Mouse (Mus musculus): Measurements from ENCODE around the gene 4833420G17Rik. TPM values are rescaled to one million over a fixed set of nuclear protein-coding genes. Genes with fewer than 3 reads are reported as not detected.

Gene 4833420G17Rik
- polyA plus RNA-seq (2017; shearing (Covaris generic)) = 100 to 1,000 TPM in 1 of 2 experiments, 10 to 100 TPM in 1; 84.9 to 115 TPM

GRCm38 (mm10) chr13:119462596-119463560, at the start of gene 4833420G17Rik:
Gene 4833420G17Rik, plus strand, starts transcription at chr13:119462768.

GRCm38 (mm10) chr13:119487880-119488580, 25.5 kb downstream of the 4833420G17Rik start, which contains the start of the genes Tmem267 and 3110070M22Rik:
Gene Tmem267, plus strand, starts transcription at chr13:119488039.
Gene 3110070M22Rik, minus strand, starts transcription at chr13:119488383.

Other genes starting within 250 kb of the 4833420G17Rik start
- 10 to 100 TPM in 1 of 2 experiments, 1 to 10 TPM in 1; 8.7 to 10.6 TPM for gene Paip1, start 34.2 kb upstream of the 4833420G17Rik start, polyA plus RNA-seq (2017; shearing (Covaris generic))
- gene Tmem267, start 25.3 kb downstream of the 4833420G17Rik start, polyA plus RNA-seq (2017; shearing (Covaris generic)) = 1 to 10 TPM in 1 of 2 experiments, under 1 TPM in 1; 0.54 to 3.1 TPM
- gene 3110070M22Rik, start 25.6 kb downstream of the 4833420G17Rik start, polyA plus RNA-seq (2017; shearing (Covaris generic)) = under 1 TPM in 1 of 2 experiments, not detected in 1; 0.55 TPM
- under 1 TPM; 0.08 to 0.12 TPM for gene Ccl28, start 161.1 kb downstream of the 4833420G17Rik start, polyA plus RNA-seq (2017; shearing (Covaris generic))
- 10 to 100 TPM; 17.9 to 34.1 TPM for gene Hmgcs1, start 227.6 kb downstream of the 4833420G17Rik start, polyA plus RNA-seq (2017; shearing (Covaris generic))

Measured in activated CD4-positive, CD25-positive, alpha-beta regulatory T cell (primary cell).